Mouse (Mus musculus) ovary, adult 2 months (tissue): Measurements from ENCODE around the gene Krt18. TPM values are rescaled to one million over a fixed set of nuclear protein-coding genes. Genes with fewer than 3 reads are reported as not detected.

ENCODE experiments used
- polyA plus RNA-seq: library from polyadenylated mRNA; depleted of rRNA; stranded (reverse); fragments of >200 nt; gene quantifications from 2 replicates; pipeline ENCODE4 v1.2.3, GENCODE M21; 2012; rRNA removed

The Krt18 gene
- 119 and 120 TPM in 2 replicates for polyA plus RNA-seq

DNA sequence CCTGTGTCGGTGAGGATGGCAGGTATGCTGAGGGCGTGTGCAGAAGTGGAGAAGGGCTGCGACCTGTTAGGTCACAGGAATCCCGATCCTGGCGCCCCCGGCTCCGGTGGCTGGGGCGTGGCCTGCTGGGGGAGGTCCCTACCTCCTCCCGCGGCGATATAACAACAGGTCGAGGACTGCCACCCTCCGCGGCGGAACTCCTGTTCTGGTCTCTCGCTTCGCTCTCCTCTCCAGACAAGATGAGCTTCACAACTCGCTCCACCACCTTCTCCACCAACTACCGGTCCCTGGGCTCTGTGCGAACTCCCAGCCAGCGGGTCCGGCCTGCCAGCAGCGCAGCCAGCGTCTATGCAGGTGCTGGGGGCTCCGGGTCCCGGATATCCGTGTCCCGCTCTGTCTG lies at the start of gene Krt18:
Krt18 (plus strand) TSS at position 141 of the 400 bp plus-strand sequence.

GRCm38 (mm10) chr15:102004189-102004588 lies 23.8 kb upstream of the Krt18 start, which contains the start of gene Krt8:
Gene Krt8 (minus strand): TSS chr15:102004482.

GRCm38 (mm10) chr15:102073559-102074069 lies 45.6 kb downstream of the Krt18 start, which contains the start of gene Eif4b:
Gene Eif4b (plus strand): TSS chr15:102073773.

Other genes with a start within 250 kb of the Krt18 start
- not detected in 2 replicates for gene Krt72, start 241.7 kb upstream of the Krt18 start, polyA plus RNA-seq
- 0.28 and 0.74 TPM in 2 replicates for gene Krt73, start 225.8 kb upstream of the Krt18 start, polyA plus RNA-seq
- gene Krt2, start 210.0 kb upstream of the Krt18 start, polyA plus RNA-seq = not detected in 2 replicates
- 1.9 and 2.8 TPM in 2 replicates for gene Krt1, start 177.4 kb upstream of the Krt18 start, polyA plus RNA-seq
- not detected in 2 replicates for gene Krt77, start 158.5 kb upstream of the Krt18 start, polyA plus RNA-seq
- 0.10 and 0.13 TPM in 2 replicates for gene Krt76, start 135.3 kb upstream of the Krt18 start, polyA plus RNA-seq
- 0.17 and 0.18 TPM in 2 replicates for gene Krt4, start 103.4 kb upstream of the Krt18 start, polyA plus RNA-seq
- 5.7 and 6.6 TPM in 2 replicates for gene Krt79, start 87.9 kb upstream of the Krt18 start, polyA plus RNA-seq
- 0.05 TPM in 1 of 2 replicates, not detected in the other for gene Krt78, start 73.9 kb upstream of the Krt18 start, polyA plus RNA-seq
- gene Krt8, start 23.7 kb upstream of the Krt18 start, polyA plus RNA-seq = 138 and 174 TPM in 2 replicates
- gene Eif4b, start 45.6 kb downstream of the Krt18 start, polyA plus RNA-seq = 103 and 118 TPM in 2 replicates
- 64.5 and 83.6 TPM in 2 replicates for gene Tns2, start 72.2 kb downstream of the Krt18 start, polyA plus RNA-seq
- gene Spryd3, start 108.1 kb downstream of the Krt18 start, polyA plus RNA-seq = 41.3 and 46.7 TPM in 2 replicates
- 333 and 349 TPM in 2 replicates for gene Igfbp6, start 116.2 kb downstream of the Krt18 start, polyA plus RNA-seq
- 2.1 and 2.9 TPM in 2 replicates for gene Soat2, start 122.3 kb downstream of the Krt18 start, polyA plus RNA-seq
- 33.0 and 35.9 TPM in 2 replicates for gene Zfp740, start 175.1 kb downstream of the Krt18 start, polyA plus RNA-seq
- 137 and 169 TPM in 2 replicates for gene Csad, start 176.5 kb downstream of the Krt18 start, polyA plus RNA-seq
- 5.7 and 6.7 TPM in 2 replicates for gene Itgb7, start 203.8 kb downstream of the Krt18 start, polyA plus RNA-seq
- 57.9 and 65.1 TPM in 2 replicates for gene Rarg, start 229.3 kb downstream of the Krt18 start, polyA plus RNA-seq
- 0.77 and 1.0 TPM in 2 replicates for gene Gm9918, start 242.4 kb downstream of the Krt18 start, polyA plus RNA-seq